Mouse (Mus musculus): ENCODE measurements around the gene Ank3.

DNA sequence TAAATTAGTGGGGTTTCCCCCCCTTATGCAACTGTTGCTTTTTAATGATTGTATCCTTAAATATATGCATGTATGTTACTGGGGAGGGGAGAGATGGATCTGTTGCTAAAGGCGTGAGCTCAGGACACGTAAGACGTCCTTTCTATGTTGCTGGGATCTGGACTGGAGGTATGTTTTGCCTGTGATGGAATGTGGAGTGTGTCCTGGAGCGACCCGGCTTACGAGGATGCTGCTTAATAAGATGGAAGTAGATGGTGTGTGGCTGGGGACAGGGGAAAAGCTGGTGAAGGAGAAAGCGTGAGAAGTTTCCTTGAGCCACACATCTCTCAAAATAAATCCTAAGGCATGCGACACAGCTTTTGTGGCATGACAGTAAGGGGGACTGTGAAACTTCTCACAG is 387.1 kb downstream of the Ank3 start:
- TF ChIP-seq CTCF (conservative IDR thresholded peaks at IDR 0.05; ENCODE audit: low read length) (no peak), POU5F1 (IDR thresholded peaks at IDR 0.05; ENCODE audit: borderline replicate concordance, low read length) (no peak), NANOG (IDR thresholded peaks at IDR 0.05; ENCODE audit: borderline replicate concordance, low read length) (no peak)

Data from E14TG2a.4 (cell line).